Mouse (Mus musculus) lung, postnatal 10 days (tissue): ENCODE results near the gene Tmco4.

ENCODE experiments used
- DNase-seq: peaks from one replicate; pipeline ENCODE4 v3.0.0; 2021

The Tmco4 gene

GRCm38 (mm10) chr4:139096201-139096600 is 123.5 kb downstream of the Tmco4 start:
- DNase-seq = peak; percentile 43

GRCm38 (mm10) chr4:139100326-139100725 is 127.6 kb downstream of the Tmco4 start:
- no peak for DNase-seq

GRCm38 (mm10) chr4:139101546-139101945 is 128.9 kb downstream of the Tmco4 start:
- DNase-seq = no peak

- no peak for DNase-seq
Measured at GRCm38 (mm10) chr4:139105453-139105852, 132.8 kb downstream of the Tmco4 start.
